In the genomic region with DNA sequence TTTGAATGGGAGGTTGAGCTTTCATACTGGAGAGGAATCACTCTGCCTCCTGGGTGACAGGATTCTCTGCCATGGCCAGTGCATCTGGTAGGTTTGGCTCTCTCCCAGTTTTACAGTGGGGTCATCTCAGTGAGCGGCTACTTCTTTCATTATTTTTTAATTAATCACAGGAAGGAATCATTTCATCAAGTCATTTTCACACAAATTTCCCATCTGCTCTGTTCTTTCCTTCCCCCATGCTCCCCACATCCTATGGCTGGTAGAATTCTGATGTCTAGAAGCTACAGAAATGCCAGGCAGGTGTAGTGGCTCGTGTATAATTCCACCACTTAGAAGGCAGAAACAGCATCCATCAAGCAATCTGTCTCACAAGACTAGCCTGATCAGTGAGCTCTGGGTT, we compare ENCODE assay signal across 33 mouse cellular contexts. TPM values are rescaled to one million over a fixed set of nuclear protein-coding genes. Genes with fewer than 3 reads are reported as not detected.
DNase-seq lines count a peak whose midpoint lies in the region; ATAC-seq and TF ChIP-seq lines count a peak whose summit lies in the region.
"Had no signal": no experiment of that assay in that cellular context is flagged by ENCODE, and none has a peak within 500 bp of the region (broad histone marks: within the 10 kb centered on the region; RNA-seq: fewer than 3 reads in every experiment).

No protein-coding gene starts in this region.

- no peak for TF ChIP-seq CTCF in brain, embryonic 14.5 days (IDR thresholded peaks at IDR 0.05; ENCODE audit: borderline replicate concordance, extremely low read depth, insufficient read depth, insufficient read length)

- no peak overlapping the region for H3K4me2 ChIP-seq in hindbrain, embryonic 15.5 days
- no peak overlapping the region for H3K4me2 ChIP-seq in hindbrain, embryonic 11.5 days (replicated peaks; ENCODE audit: low read depth, low read length)
- H3K4me2 ChIP-seq: embryonic facial prominence, embryonic 13.5 days; heart, embryonic 13.5 days; liver, embryonic 15.5 days; lung, embryonic 15.5 days; midbrain, embryonic 15.5 days; neural tube, embryonic 13.5 days had no signal

- H3K27ac ChIP-seq in hindbrain, embryonic 15.5 days (replicated peaks): peak overlapping the region; percentile 52
- H3K27ac ChIP-seq in hindbrain, embryonic 11.5 days (ENCODE audit: low read depth, low read length): no peak overlapping the region
- H3K27ac ChIP-seq: embryonic facial prominence, embryonic 13.5 days; heart, adult 2 months; heart, embryonic 13.5 days; kidney, postnatal 0 days; liver, embryonic 15.5 days; lung, embryonic 15.5 days; midbrain, embryonic 15.5 days; neural tube, embryonic 13.5 days had no signal

- no peak overlapping the region for H3K9ac ChIP-seq in hindbrain, embryonic 15.5 days
- H3K9ac ChIP-seq in hindbrain, embryonic 11.5 days (ENCODE audit: low read depth, low read length): no peak overlapping the region
- H3K9ac ChIP-seq: embryonic facial prominence, embryonic 13.5 days; heart, embryonic 13.5 days; liver, embryonic 15.5 days; lung, embryonic 15.5 days; midbrain, embryonic 15.5 days; neural tube, embryonic 13.5 days had no signal

- no peaks in the 10 kb centered on the region for H3K27me3 ChIP-seq in hindbrain, embryonic 15.5 days
- H3K27me3 ChIP-seq in hindbrain, embryonic 11.5 days (ENCODE audit: control insufficient read depth, insufficient read depth, low read length): no peaks in the 10 kb centered on the region
- H3K27me3 ChIP-seq: CH12.LX; embryonic facial prominence, embryonic 13.5 days; heart, embryonic 13.5 days; liver, embryonic 15.5 days; lung, embryonic 15.5 days; megakaryocyte, embryonic 14.5 days; midbrain, embryonic 15.5 days; neural tube, embryonic 13.5 days; Patski had no signal

- ATAC-seq in hindbrain, embryonic 15.5 days (ENCODE audit: low FRiP score, low read depth): peak; percentile 54; the same call in 1 of the 2 replicates
- no peak for ATAC-seq in hindbrain, embryonic 11.5 days (ENCODE audit: low FRiP score)
- no peak for ATAC-seq in megakaryocyte-erythroid progenitor cell, adult 5-6 weeks (replicated peaks; ENCODE audit: low FRiP score, low TSS enrichment, poor library complexity, severe bottlenecking)
- ATAC-seq: forebrain, embryonic 14.5 days; inflammation-experienced regulatory T-cells, adult 6 months; midbrain, embryonic 15.5 days; Patski had no signal

- peaks cover 9% of the 10 kb centered on the region; the same call in 1 of the 2 replicates for H3K4me1 ChIP-seq in hindbrain, embryonic 15.5 days (replicated peaks)
- no peaks in the 10 kb centered on the region for H3K4me1 ChIP-seq in hindbrain, embryonic 11.5 days (replicated peaks; ENCODE audit: control insufficient read depth, insufficient read depth, low read length)
- H3K4me1 ChIP-seq: liver, embryonic 15.5 days; lung, embryonic 15.5 days; megakaryocyte, embryonic 14.5 days had no signal

- no peaks in the 10 kb centered on the region for H3K9me3 ChIP-seq in hindbrain, embryonic 15.5 days
- H3K9me3 ChIP-seq in hindbrain, embryonic 11.5 days (ENCODE audit: control insufficient read depth, low read length): no peaks in the 10 kb centered on the region
- H3K9me3 ChIP-seq: embryonic facial prominence, embryonic 13.5 days; heart, embryonic 13.5 days; liver, embryonic 15.5 days; lung, embryonic 15.5 days; megakaryocyte, embryonic 14.5 days; midbrain, embryonic 15.5 days; neural tube, embryonic 13.5 days had no signal

- DNase-seq in hindbrain, embryonic 11.5 days (ENCODE audit: low spot score): no peak
- peak; percentile 63 for DNase-seq in brain, embryonic 14.5 days (ENCODE audit: low read depth)
- DNase-seq in cerebellum, adult 18-20 months: peak; percentile 58 to 72
- DNase-seq in cerebellum, postnatal 14 days: peak; percentile 76 to 83
- no peak for DNase-seq in embryo, embryonic 10 days (ENCODE audit: low spot score)
- DNase-seq: adrenal gland, postnatal 36 days; B cell, adult 2 months; embryo, embryonic 11 days; gastrocnemius, postnatal 25 days; heart, adult 2 months; heart, postnatal 14 days; kidney, adult 2 months; layer of hippocampus, adult 9-11 months; liver; lung, postnatal 36 days; thymus, postnatal 14 days had no signal

- no peak for TF ChIP-seq POLR2A in brain, embryonic 14.5 days (IDR thresholded peaks at IDR 0.05; ENCODE audit: borderline replicate concordance, extremely low read depth, insufficient read depth, insufficient read length, poor library complexity, severe bottlenecking)

- no peaks in the 10 kb centered on the region for H3K36me3 ChIP-seq in hindbrain, embryonic 15.5 days
- no peaks in the 10 kb centered on the region for H3K36me3 ChIP-seq in hindbrain, embryonic 11.5 days (ENCODE audit: control insufficient read depth, insufficient read depth, low read length)
- H3K36me3 ChIP-seq: embryonic facial prominence, embryonic 13.5 days; G1E; heart, embryonic 13.5 days; liver, embryonic 15.5 days; lung, embryonic 15.5 days; midbrain, embryonic 15.5 days; neural tube, embryonic 13.5 days had no signal

- no peak overlapping the region for H3K4me3 ChIP-seq in hindbrain, embryonic 15.5 days
- no peak overlapping the region for H3K4me3 ChIP-seq in hindbrain, embryonic 11.5 days (ENCODE audit: low read depth, low read length)
- H3K4me3 ChIP-seq: embryonic facial prominence, embryonic 13.5 days; erythroblast, embryonic 14.5 days; heart, adult 2 months; heart, embryonic 13.5 days; liver, embryonic 15.5 days; lung, embryonic 15.5 days; megakaryocyte, embryonic 14.5 days; midbrain, embryonic 15.5 days; myocyte; neural tube, embryonic 13.5 days had no signal

- 61% methylated on average over 2 of the region's 2 CpGs for WGBS in hindbrain, embryonic 15.5 days
- WGBS in hindbrain, embryonic 11.5 days: 76% methylated on average over 2 of the region's 2 CpGs

RNA-seq across cellular contexts. Expression of gene Kctd3, which starts 56.1 kb away (rescaled TPM):
- 48.3 and 53.3 TPM in 2 replicates for polyA plus RNA-seq in hindbrain, embryonic 15.5 days (2015; fragmentation: Nextera tagmentation; extraction: Ambion mirVana)
- 36.7 and 39.7 TPM in 2 replicates for polyA plus RNA-seq in hindbrain, embryonic 11.5 days (2014; fragmentation: Nextera tagmentation; extraction: Ambion mirVana)
- polyA plus RNA-seq in brain, embryonic 14.5 days (2012; rRNA removed): 92.3 and 97.5 TPM in 2 replicates
- total RNA-seq in megakaryocyte-erythroid progenitor cell, adult 5-6 weeks (2014; fragmentation: Nextera tagmentation): 25.1 and 27.4 TPM in 2 replicates
- total RNA-seq in megakaryocyte-erythroid progenitor cell, adult 5-6 weeks (2017): 17.7 and 37.2 TPM in 2 replicates

Comparison
In these comparisons a context has a peak if more than half of its experiments do, and no peak if none do; other contexts are left out.
1. DNase-seq: peak in brain, embryonic 14.5 days (single experiment), cerebellum, adult 18-20 months (2 of 2) and cerebellum, postnatal 14 days (2 of 2); none in hindbrain, embryonic 11.5 days (single experiment) and embryo, embryonic 10 days (single experiment).